Mouse (Mus musculus) heart, adult 2 months (tissue): ENCODE data around the gene Ppp1r18. TPM values are rescaled to one million over a fixed set of nuclear protein-coding genes. Genes with fewer than 3 reads are reported as not detected.

Experiments
- DNase-seq, 2 experiments: peaks; one replicate each; pipeline ENCODE4 v3.0.0; 2021
- H3K27ac ChIP-seq: fragments of 200-600 bp; 2 replicates; pipeline ENCODE4 v1.8.1; 2022
- H3K27me3 ChIP-seq: fragments of 200-500 bp; 2 replicates; pipeline ENCODE4 v1.6.1; 2012; ENCODE audit warnings: mild to moderate bottlenecking, low read length, inconsistent platforms, mixed read lengths; ENCODE audit not compliant: control insufficient read depth, insufficient read depth
- H3K36me3 ChIP-seq: fragments of 200-500 bp; 2 replicates; pipeline ENCODE4 v1.6.1; 2012; ENCODE audit warnings: low read length, inconsistent platforms; ENCODE audit not compliant: control insufficient read depth, insufficient read depth
- H3K4me1 ChIP-seq: fragments of 200-500 bp; 2 replicates; pipeline ENCODE4 v1.6.1; 2011; ENCODE audit warnings: low read length; ENCODE audit not compliant: control insufficient read depth, insufficient read depth
- H3K4me3 ChIP-seq: fragments of 200-600 bp; 2 replicates; pipeline ENCODE4 v1.8.1; 2022
- H3K79me2 ChIP-seq: fragments of 200-500 bp; replicated peaks from 2 replicates; pipeline ENCODE4 v1.6.1; 2012; ENCODE audit warnings: mild to moderate bottlenecking, inconsistent platforms, low read length, moderate library complexity, mixed read lengths; ENCODE audit not compliant: control insufficient read depth, insufficient read depth
- H3K9ac ChIP-seq: fragments of 200-500 bp; 2 replicates; pipeline ENCODE4 v1.6.1; 2012; ENCODE audit warnings: low read depth, mild to moderate bottlenecking, control low read depth, inconsistent platforms, low read length, mixed read lengths
- CTCF ChIP-seq: fragments of 200-600 bp; IDR thresholded peaks from 2 replicates; pipeline ENCODE4 v1.8.1; 2022; ENCODE audit warnings: antibody characterized with exemption, mild to moderate bottlenecking, moderate library complexity
- EP300 ChIP-seq: fragments of 200-500 bp; IDR thresholded peaks from 2 replicates; pipeline ENCODE4 v1.6.1; 2011; ENCODE audit warnings: low read depth, low read length, control low read depth; ENCODE audit not compliant: insufficient read depth
- POLR2A ChIP-seq: fragments of 200-500 bp; IDR thresholded peaks from 2 replicates; pipeline ENCODE4 v1.6.1; 2011; ENCODE audit warnings: mild to moderate bottlenecking, low read depth, low read length, control low read depth; ENCODE audit not compliant: insufficient read depth
- WGBS: fragments of 180-500 bp; shearing (Covaris S2); methylation state at CpG from one replicate; pipeline ENCODE4 v1.1.7; 2018; 5-methylcytosine and 5-hydroxymethylcytosine counted together
- intact Hi-C: fragments of 180-260 bp; cut with DNase I; formaldehyde crosslinking; loops from one replicate; pipeline ENCODE4 v1.15.1; 2025
- polyA plus RNA-seq: library from polyadenylated mRNA; depleted of rRNA; stranded (reverse); fragments of >200 nt; gene quantifications from 2 replicates; pipeline ENCODE4 v1.2.3, GENCODE M21; 2012
- total RNA-seq, 2 experiments: library from RNA; stranded (reverse); gene quantifications; 2 replicates each; pipeline ENCODE4 v1.2.3; 2021

Ppp1r18 gene
- total and polyA plus RNA-seq, 3 experiments: 12.8 to 21.3 (median 18.6) TPM

DNA sequence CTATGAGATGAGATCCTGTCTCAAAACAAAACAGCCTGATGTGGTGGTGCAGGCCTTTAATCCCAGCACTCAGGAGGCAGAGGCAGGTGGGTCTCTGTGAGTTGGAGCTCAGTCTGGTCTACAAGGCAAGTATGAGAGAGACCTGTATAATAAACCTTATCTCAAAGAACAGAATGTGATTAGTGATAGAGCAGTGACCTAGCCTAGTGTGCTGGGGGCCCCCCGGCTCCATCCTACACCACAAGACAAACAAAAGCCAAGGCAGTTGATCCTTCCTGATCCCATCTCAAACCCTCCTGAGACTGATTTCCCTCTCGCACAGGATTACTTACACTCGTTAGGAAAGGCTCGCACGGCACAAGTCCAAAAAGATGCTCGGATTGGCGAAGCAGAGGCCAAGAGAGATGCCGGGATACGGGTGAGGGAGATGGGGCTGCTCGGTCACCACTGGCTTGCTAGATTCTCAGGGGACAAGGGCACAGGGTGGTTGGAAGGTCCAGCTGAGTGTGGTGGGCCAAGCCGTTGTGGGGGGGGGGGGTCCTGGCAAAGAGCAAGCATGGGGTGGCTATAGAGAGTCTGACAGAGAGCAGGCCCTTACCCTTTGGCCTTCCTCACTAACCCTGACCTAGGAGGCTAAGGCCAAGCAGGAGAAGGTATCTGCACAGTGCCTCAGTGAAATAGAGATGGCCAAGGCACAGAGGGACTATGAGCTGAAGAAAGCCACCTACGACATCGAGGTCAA, 40.1 kb upstream of the Ppp1r18 start:
- H3K27me3 ChIP-seq: no peaks in the 10 kb centered on the region
- peaks cover 3% of the 10 kb centered on the region; the same call in 1 of the 2 replicates for H3K4me1 ChIP-seq
- no peak for TF ChIP-seq POLR2A
- no peak for TF ChIP-seq EP300
- no peak for TF ChIP-seq CTCF
- no peaks in the 10 kb centered on the region for H3K79me2 ChIP-seq
- H3K4me3 ChIP-seq: no peak overlapping the region
- WGBS: 88% methylated on average over 13 of the region's 13 CpGs
- intact Hi-C loops: loop anchor here (5.0 to 10.0 kb wide), 2 partner anchors 167 to 220 kb away; partner anchors contain the start of genes Gm6034 and H2-T22
- H3K9ac ChIP-seq: no peak overlapping the region
- H3K27ac ChIP-seq: no peak overlapping the region
- DNase-seq: no peak
- no peaks in the 10 kb centered on the region for H3K36me3 ChIP-seq

DNA sequence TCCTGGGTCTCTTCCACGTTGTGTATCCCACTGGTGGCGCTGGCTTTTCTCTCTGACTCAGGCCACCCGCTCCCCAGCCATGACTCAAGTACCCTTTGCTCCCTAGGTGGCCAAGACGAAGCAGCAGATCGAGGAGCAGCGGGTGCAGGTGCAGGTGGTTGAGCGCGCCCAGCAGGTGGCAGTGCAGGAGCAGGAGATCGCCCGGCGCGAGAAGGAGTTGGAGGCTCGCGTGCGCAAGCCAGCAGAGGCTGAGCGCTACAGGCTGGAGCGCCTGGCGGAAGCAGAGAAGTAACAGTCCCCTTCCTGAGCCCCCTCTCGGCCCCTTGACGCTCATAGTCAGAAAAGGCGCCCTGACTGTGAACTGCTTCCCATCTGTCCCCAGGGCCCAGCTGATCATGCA, 35.7 kb upstream of the Ppp1r18 start:
- Histone ChIP-seq H3K79me2 (no peaks in the 10 kb centered on the region), H3K4me1 (no peaks in the 10 kb centered on the region), H3K4me3 (no peak overlapping the region), H3K27me3 (no peaks in the 10 kb centered on the region), H3K9ac (0 out of 2 replicates have a peak overlapping the region, but pooled peaks have one; percentile 4), H3K36me3 (no peaks in the 10 kb centered on the region), H3K27ac (no peak overlapping the region)
- peak; percentile 95 for TF ChIP-seq CTCF
- no peak for TF ChIP-seq POLR2A
- peak; percentile 85 for TF ChIP-seq EP300
- DNase-seq: peak; percentile 86
- intact Hi-C loops: loop anchor here (2.0 to 10.0 kb wide), 5 partner anchors 79 to 215 kb away; partner anchors contain the start of genes Gm6034, Gnl1 and H2-T22
- 2% methylated on average over 21 of the region's 21 CpGs for WGBS

DNA sequence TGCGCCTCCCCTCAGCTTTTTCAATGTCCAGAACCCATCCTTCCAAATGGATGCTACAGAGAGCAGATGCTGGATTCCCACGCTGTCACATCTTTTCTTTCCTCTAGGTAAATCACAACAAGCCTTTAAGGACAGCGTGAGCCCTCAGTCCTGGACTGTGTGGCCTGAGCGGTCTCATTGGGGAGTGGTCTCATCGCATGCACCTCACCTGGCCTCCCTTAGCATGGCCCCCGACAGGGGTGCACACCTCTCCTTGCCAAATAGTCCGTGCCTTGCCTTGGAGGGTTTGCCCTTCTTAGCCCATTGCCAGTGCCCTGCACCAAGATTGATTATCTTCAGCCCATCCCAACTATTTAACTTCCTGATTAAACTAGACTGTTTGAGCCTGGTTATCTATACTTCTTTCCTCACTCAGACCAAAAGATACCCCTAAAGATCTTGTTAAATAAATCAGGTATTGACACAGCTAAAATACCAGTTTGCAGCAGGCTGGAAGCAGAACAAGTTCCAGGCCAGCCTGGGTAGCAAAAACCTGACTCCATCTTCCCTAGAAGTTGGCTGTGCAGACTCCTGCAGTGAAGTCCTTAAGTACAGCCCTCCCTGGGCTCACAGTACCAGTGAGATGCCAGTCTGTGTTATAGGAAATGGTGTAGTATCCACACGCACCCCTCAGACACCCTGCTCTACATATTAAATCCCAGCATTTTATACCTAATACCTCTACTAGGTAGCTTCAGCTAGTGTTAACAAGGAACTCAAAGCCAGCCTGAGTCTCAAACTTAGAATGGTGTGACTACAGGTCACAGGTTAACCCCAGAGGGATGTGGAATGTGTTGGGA, 32.8 kb upstream of the Ppp1r18 start:
- 73% methylated on average over 8 of the region's 8 CpGs for WGBS
- no peak overlapping the region for H3K27ac ChIP-seq
- TF ChIP-seq POLR2A: no peak
- no peak for TF ChIP-seq CTCF
- no peak for TF ChIP-seq EP300

DNA sequence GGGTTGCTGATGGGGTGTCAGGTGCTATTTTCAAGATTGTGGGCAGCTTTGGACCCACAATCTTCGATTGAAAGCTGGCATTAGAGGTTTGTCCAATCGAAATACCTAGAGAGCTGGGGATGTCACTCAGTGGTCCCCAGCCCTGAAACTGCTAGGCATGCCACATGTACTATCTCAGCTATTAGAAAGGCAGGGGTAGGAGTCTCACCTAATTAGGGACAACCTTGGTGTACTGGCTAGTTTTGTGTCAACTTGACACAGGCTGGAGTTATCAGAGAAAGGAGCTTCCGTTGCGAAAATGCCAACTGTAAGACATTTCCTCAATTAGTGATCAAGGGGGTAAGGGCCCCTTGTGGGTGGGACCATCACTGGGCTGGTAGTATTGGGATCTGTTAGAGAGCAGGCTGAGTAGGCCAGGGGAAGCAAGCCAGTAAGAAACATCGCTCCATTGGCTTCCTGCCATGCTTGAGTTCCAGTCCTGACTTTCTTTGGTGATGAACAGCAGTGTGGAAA, 32.1 kb upstream of the Ppp1r18 start:
- Histone ChIP-seq H3K36me3 (peaks cover 5% of the 10 kb centered on the region; the same call in 1 of the 2 replicates), H3K4me1 (peaks cover 9% of the 10 kb centered on the region), H3K27ac (no peak overlapping the region), H3K27me3 (no peaks in the 10 kb centered on the region), H3K9ac (no peak overlapping the region), H3K79me2 (no peaks in the 10 kb centered on the region), H3K4me3 (no peak overlapping the region)
- DNase-seq: no peak
- intact Hi-C loops: loop anchor here (10.0 kb wide), 1 partner anchor 142 kb away; the partner anchor contains the start of gene Gnl1
- TF ChIP-seq CTCF: no peak
- TF ChIP-seq EP300: no peak
- TF ChIP-seq POLR2A: no peak
- 33% methylated on average over 5 of the region's 5 CpGs for WGBS

More for the DNA sequence above, 32.8 kb upstream of the Ppp1r18 start:
- Histone ChIP-seq H3K36me3 (peaks cover 5% of the 10 kb centered on the region; the same call in 1 of the 2 replicates), H3K27me3 (no peaks in the 10 kb centered on the region), H3K4me3 (no peak overlapping the region), H3K79me2 (no peaks in the 10 kb centered on the region), H3K9ac (no peak overlapping the region), H3K4me1 (peaks cover 9% of the 10 kb centered on the region)
- intact Hi-C loops: loop anchor here (10.0 kb wide), 1 partner anchor 142 kb away; the partner anchor contains the start of gene Gnl1
- DNase-seq: no peak

DNA sequence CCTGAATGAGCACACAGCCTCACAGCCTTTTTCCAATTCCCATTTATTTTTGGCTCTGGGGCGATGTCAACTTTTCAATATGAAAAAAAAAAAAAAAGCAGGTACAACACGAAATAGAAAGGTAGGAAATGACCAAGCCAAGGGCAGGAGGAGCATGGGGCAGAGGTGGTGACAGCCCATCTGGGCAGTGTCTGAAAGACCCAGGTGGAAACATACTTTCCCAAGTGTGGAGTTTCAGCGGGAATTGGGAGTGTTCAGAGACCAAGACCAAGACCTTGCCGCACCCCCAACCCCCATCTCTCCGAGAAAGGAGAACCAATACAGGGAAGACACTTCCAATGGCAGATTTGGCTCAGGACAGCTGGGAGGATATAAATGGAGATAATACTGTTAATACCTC, 31.5 kb upstream of the Ppp1r18 start:
- H3K36me3 ChIP-seq: peaks cover 5% of the 10 kb centered on the region; the same call in 1 of the 2 replicates
- no peak overlapping the region for H3K9ac ChIP-seq
- no peak overlapping the region for H3K27ac ChIP-seq
- TF ChIP-seq POLR2A: peak; percentile 33; the same call in 1 of the 2 replicates
- TF ChIP-seq EP300: no peak
- peaks cover 9% of the 10 kb centered on the region for H3K4me1 ChIP-seq
- H3K79me2 ChIP-seq: no peaks in the 10 kb centered on the region
- no peak overlapping the region for H3K4me3 ChIP-seq
- WGBS: 46% methylated on average over 5 of the region's 5 CpGs
- no peak for DNase-seq
- H3K27me3 ChIP-seq: no peaks in the 10 kb centered on the region
- intact Hi-C loops: loop anchor here (10.0 kb wide), 1 partner anchor 141 kb away; the partner anchor contains the start of gene Gnl1
